Mouse (Mus musculus) gastrocnemius, postnatal 25 days (tissue): Measurements from ENCODE around the gene Syngr1. TPM values are rescaled to one million over a fixed set of nuclear protein-coding genes. Genes with fewer than 3 reads are reported as not detected.
A peak's percentile ranks its signal among the peaks of the same experiment; 100 is the strongest.

ENCODE experiments used
- DNase-seq: peaks from one replicate; pipeline ENCODE4 v3.0.0; 2022
- microRNA-seq, 2 experiments: library from miRNA; unstranded; fragments of <30 nt; microRNA quantifications; one replicate each; pipeline ENCODE4 v1.2.0; 2021; ENCODE audit warnings: borderline replicate concordance in 2 of 2
- total RNA-seq, 2 experiments: library from RNA; stranded (reverse); gene quantifications; 1 replicate in 1 of 2; 2 replicates in 1 of 2; pipeline ENCODE4 v1.2.3; 2021

Syngr1 gene
- total RNA-seq, 2 experiments from 2014 or later = 34.6 to 37.7 TPM

- DNase-seq = no peak
Observed at GRCm38 (mm10) chr15:80147511-80147910, 56.4 kb downstream of the Syngr1 start.

DNA sequence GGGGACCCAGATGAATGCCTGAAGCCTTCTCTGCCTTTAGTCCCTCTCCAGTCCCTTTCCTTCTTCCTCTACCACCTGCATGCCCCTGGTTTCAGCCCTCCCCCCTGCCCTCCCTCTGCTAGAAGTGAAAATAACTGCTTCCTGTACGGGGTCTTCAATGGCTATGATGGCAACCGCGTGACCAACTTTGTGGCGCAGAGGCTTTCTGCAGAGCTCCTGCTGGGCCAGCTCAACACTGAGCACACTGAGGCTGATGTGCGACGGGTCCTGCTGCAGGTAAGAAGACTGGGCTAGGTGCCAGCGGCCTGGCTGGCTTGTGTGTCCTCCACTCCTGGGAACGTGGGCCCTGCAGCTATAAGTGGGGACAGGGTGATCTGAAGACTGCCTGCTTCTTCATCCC lies 57.4 kb downstream of the Syngr1 start:
- DNase-seq = no peak

DNA sequence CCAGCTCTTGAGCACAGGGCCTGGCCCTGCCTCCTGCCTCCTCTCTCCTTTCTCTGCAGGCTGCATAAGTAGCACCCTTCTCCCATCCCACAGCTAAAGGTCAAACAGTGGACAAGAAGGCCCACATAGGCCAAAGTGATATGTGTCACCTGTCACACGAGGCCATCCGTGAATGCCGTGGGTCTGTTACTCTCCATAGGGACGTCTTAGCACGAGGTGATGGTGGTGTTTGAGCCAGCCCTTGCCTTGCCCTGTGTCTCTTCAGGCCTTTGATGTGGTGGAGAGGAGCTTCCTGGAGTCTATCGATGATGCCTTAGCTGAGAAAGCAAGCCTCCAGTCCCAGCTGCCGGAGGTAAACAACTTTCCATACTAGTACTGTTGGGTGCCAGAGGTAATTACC lies 58.4 kb downstream of the Syngr1 start:
- DNase-seq = no peak

- no peak for DNase-seq
Observed at GRCm38 (mm10) chr15:80152663-80153062, 61.5 kb downstream of the Syngr1 start.

GRCm38 (mm10) chr15:80153757-80154156 lies 62.6 kb downstream of the Syngr1 start:
- no peak for DNase-seq

DNA sequence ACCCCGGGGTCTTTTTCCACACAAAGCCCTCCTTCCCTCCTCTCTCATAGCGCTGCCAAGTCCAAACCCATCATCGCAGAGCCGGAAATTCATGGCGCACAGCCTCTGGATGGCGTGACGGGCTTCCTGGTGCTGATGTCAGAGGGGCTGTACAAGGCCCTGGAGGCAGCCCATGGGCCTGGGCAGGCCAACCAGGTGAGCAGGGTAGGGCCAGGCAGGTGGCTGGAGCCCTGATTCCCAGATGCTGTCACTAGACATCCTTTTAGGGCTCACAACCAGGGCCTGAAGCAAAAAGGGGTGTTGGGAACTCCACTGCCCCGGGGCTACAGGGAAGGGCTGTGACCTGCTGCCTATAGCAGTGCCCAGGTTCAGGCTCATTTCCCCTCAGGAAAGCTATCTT lies 64.6 kb downstream of the Syngr1 start:
- DNase-seq = no peak

DNA sequence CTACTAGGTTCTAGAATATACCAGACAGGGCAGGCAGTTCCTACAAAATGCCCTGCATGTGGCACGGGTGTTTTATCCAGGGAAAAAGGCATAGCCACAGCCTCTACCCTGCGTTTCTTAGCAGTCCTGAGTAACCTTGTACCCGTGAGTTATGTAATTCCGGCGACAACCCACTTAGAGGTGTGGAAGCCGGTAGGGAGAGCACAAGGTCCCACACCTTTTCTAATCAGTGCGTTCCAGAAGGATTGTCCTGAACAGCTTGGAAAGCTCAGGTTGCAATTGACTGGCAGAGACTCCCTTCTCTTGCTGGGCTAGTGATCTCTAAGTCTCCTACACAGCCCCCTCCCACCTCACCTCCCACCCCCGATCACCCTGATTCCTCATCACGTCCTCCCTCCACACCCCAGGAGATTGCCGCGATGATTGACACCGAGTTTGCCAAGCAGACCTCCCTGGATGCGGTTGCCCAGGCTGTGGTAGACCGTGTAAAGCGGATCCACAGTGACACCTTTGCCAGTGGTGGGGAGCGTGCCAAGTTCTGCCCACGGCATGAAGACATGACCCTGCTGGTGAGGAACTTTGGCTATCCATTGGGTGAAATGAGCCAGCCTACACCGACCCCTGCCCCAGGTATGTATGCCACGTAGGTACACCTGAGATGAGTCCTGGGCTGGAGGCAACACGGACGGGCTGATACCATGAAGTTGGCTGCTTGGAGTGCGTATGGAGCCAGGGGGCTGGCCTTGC lies 66.2 kb downstream of the Syngr1 start:
- DNase-seq = no peak

- no peak for DNase-seq
Observed at GRCm38 (mm10) chr15:80158001-80158706, 67.0 kb downstream of the Syngr1 start.

GRCm38 (mm10) chr15:80158707-80159090 lies 67.6 kb downstream of the Syngr1 start:
- no peak for DNase-seq

GRCm38 (mm10) chr15:80159286-80159901 lies 68.3 kb downstream of the Syngr1 start:
- DNase-seq = no peak

DNA sequence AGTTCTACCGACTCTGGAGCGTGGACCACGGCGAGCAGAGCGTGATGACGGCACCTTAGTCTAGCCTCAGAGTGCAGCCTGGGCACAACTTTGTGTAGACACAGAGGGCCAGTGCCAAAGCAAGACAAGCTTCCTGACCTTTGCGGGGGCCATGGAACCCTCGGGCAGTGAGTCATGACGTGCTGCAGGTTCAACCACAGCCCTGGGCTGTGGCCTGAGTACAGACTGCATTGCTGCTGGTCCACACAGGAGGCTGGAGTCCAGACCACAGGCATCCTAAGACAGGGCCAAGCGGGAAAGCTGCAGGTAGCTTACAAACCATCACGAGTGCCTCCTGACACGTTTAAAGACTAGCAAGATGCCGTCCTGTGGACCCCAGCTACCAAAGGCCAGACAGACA lies 69.1 kb downstream of the Syngr1 start:
- DNase-seq = no peak

- DNase-seq = peak; percentile 51
Observed at GRCm38 (mm10) chr15:80160726-80161125, 69.6 kb downstream of the Syngr1 start.

GRCm38 (mm10) chr15:80161199-80161598 lies 70.1 kb downstream of the Syngr1 start:
- no peak for DNase-seq

DNA sequence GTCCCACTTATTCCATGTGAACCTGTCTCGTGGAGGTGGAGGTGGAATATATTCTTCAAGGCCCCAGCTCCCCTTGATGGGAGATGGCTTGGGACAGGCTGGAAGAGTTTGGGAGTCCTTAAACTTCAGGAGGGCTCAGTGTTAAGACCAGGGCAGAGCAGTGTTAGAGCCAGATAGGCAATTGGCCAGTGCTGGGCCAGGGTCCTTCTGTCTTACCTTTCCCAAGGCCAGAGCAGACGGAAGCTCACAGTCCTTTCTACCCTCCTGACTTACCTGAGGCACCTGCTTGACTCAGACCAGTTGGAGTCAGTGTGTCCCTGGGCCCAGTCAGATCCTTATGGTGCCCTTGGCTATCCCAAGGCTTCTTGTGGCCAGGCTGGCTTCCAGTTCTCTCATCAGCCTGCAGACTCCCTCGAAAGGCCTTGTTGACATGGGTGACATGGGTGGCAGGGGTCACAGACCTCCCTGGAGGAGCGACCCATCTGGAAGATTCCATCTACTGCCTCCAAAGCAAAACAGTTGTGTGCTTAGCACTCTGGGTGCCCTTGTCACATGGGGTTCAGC lies 71.3 kb downstream of the Syngr1 start:
- DNase-seq = no peak

DNA sequence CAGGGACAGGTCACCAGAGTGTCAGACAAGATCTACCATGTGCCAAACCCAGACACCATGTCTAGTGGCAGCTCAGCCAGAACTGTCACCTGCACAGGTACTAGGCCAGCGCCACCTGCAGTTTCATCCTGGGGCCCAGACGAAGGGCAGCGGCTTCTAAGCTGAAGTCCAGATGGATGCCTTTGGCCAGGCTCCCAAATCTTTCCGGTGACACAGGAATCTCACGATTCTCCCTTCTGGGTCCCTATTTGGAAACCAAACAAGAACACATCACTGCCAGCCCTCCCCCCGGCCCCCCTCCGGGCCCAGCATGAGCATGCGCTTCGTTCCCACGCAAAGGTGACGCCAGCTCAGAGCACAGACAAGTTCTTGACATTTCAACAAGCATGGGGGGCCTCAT lies 72.1 kb downstream of the Syngr1 start:
- DNase-seq = no peak

- no peak for DNase-seq
Observed at GRCm38 (mm10) chr15:80163716-80164115, 72.6 kb downstream of the Syngr1 start.

- no peak for DNase-seq
Observed at GRCm38 (mm10) chr15:80165396-80165795, 74.3 kb downstream of the Syngr1 start.

Small RNA genes within 50 kb of the gene (microRNA-seq; reads per million reads assigned to microRNA genes)
- gene Snord43 = 58.0 to 72.2 reads per million in 2 experiments

Other genes starting within 250 kb of the Syngr1 start
- gene Apobec3, start 199.7 kb upstream of the Syngr1 start, total RNA-seq = 1 to 10 TPM; 2.3 to 4.0 TPM
- 10 to 100 TPM in 1 of 2 experiments, 1 to 10 TPM in 1; 8.6 to 11.1 TPM for gene Cbx7, start 120.2 kb upstream of the Syngr1 start, total RNA-seq
- gene Pdgfb, start 76.4 kb upstream of the Syngr1 start, total RNA-seq = 10 to 100 TPM; 13.9 to 16.7 TPM
- 10 to 100 TPM; 48.4 to 80.1 TPM for gene Rpl3, start 534 bp downstream of the Syngr1 start, total RNA-seq
- gene Tab1, start 41.8 kb downstream of the Syngr1 start, total RNA-seq = 10 to 100 TPM; 13.8 to 14.6 TPM
- gene Mgat3, start 82.4 kb downstream of the Syngr1 start, total RNA-seq = 1 to 10 TPM in 1 of 2 experiments, under 1 TPM in 1; 0.87 to 1.1 TPM
- 10 to 100 TPM; 19.5 to 23.2 TPM for gene Mief1, start 142.7 kb downstream of the Syngr1 start, total RNA-seq
- gene AC140267.1, start 144.5 kb downstream of the Syngr1 start, total RNA-seq = 1 to 10 TPM; 4.0 to 7.5 TPM
- 100 to 1,000 TPM; 107 to 114 TPM for gene Atf4, start 163.8 kb downstream of the Syngr1 start, total RNA-seq
- 10 to 100 TPM in 1 of 2 experiments, 1 to 10 TPM in 1; 9.9 to 11.2 TPM for gene Rps19bp1, start 173.0 kb downstream of the Syngr1 start, total RNA-seq
- under 1 TPM; 0.11 to 0.43 TPM for gene Cacna1i, start 195.9 kb downstream of the Syngr1 start, total RNA-seq